Mouse (Mus musculus): ENCODE measurements around the gene Zbtb21.

GRCm38 (mm10) chr16:97996616-97997382 is 34.4 kb upstream of the Zbtb21 start, which contains the start of gene B230307C23Rik:
- no peak for TF ChIP-seq CTCF (IDR thresholded peaks at IDR 0.05; ENCODE audit: low read depth, low read length)
- TF ChIP-seq POLR2A (IDR thresholded peaks at IDR 0.05; ENCODE audit: borderline replicate concordance, low read depth, low read length) = no peak

Data from bone marrow macrophage, adult 2 months (primary cell).